Mouse (Mus musculus) stomach, embryonic 15.5 days (tissue): Measurements from ENCODE around the gene Loxl1. TPM values are rescaled to one million over a fixed set of nuclear protein-coding genes. Genes with fewer than 3 reads are reported as not detected.

Source experiments
- ATAC-seq: fragments of 200-750 bp; cut with Nextera tagmentation; 2 replicates; pipeline ENCODE4 v1.8.0; 2017; ENCODE audit warnings: low read depth, moderate number of reproducible peaks, moderate TSS enrichment; ENCODE audit not compliant: insufficient read depth, low FRiP score
- H3K27ac ChIP-seq: fragments of 300-500 bp; sonication (generic); 2 replicates; pipeline ENCODE4 v1.5.1; 2015; ENCODE audit warnings: mild to moderate bottlenecking, inconsistent platforms
- H3K27me3 ChIP-seq: fragments of 300-500 bp; sonication (generic); replicated peaks from 2 replicates; pipeline ENCODE4 v1.6.1; 2015; ENCODE audit warnings: inconsistent platforms
- H3K36me3 ChIP-seq: fragments of 300-500 bp; sonication (generic); 2 replicates; pipeline ENCODE4 v1.6.1; 2015; ENCODE audit warnings: inconsistent platforms
- H3K4me1 ChIP-seq: fragments of 300-500 bp; sonication (generic); 2 replicates; pipeline ENCODE4 v1.6.1; 2015; ENCODE audit warnings: inconsistent platforms
- H3K4me2 ChIP-seq: fragments of 300-500 bp; sonication (generic); 2 replicates; pipeline ENCODE4 v1.6.1; 2015; ENCODE audit warnings: mild to moderate bottlenecking, inconsistent platforms
- H3K4me3 ChIP-seq: fragments of 300-500 bp; sonication (generic); replicated peaks from 2 replicates; pipeline ENCODE4 v1.5.1; 2015; ENCODE audit warnings: inconsistent platforms
- H3K9ac ChIP-seq: fragments of 300-500 bp; sonication (generic); 2 replicates; pipeline ENCODE4 v1.6.1; 2015; ENCODE audit warnings: inconsistent platforms
- H3K9me3 ChIP-seq: fragments of 300-500 bp; sonication (generic); 2 replicates; pipeline ENCODE4 v1.6.1; 2016; ENCODE audit warnings: inconsistent platforms
- WGBS: fragments of 180-500 bp; shearing (Covaris S2); methylation state at CpG from one replicate; pipeline ENCODE4 v1.1.7; 2015; 5-methylcytosine and 5-hydroxymethylcytosine counted together
- polyA plus RNA-seq: library from polyadenylated mRNA; unstranded; fragments of >200 nt; fragmentation: Nextera tagmentation; extraction: Ambion mirVana; gene quantifications from 2 replicates; pipeline ENCODE4 v1.2.1, GENCODE M21; 2015

Loxl1 gene
- 42.1 and 49.2 TPM in 2 replicates for polyA plus RNA-seq

GRCm38 (mm10) chr9:58312944-58313359 lies at the start of gene Loxl1:
Gene Loxl1 (minus strand): TSS chr9:58313186.
- H3K9me3 ChIP-seq, result no peaks in the 10 kb centered on the region
- peak within 1 kb of the TSS; percentile 30; the same call in 1 of the 2 replicates for H3K9ac ChIP-seq
- H3K4me1 ChIP-seq, result peaks cover 62% of the 10 kb centered on the region
- H3K4me3 ChIP-seq, result peak within 1 kb of the TSS; percentile 52
- H3K4me2 ChIP-seq, result peak within 1 kb of the TSS; percentile 82
- H3K36me3 ChIP-seq, result no peaks in the 10 kb centered on the region
- peak; percentile 42; the same call in 1 of the 2 replicates for ATAC-seq
- H3K27ac ChIP-seq, result peak within 1 kb of the TSS; percentile 80
- WGBS, result 2% methylated on average over 21 of the region's 21 CpGs
- H3K27me3 ChIP-seq, result peaks cover 8% of the 10 kb centered on the region

- Histone ChIP-seq H3K4me2 (no peak overlapping the region), H3K4me3 (no peak overlapping the region), H3K27ac (no peak overlapping the region), H3K36me3 (no peaks in the 10 kb centered on the region), H3K9ac (no peak overlapping the region), H3K9me3 (no peaks in the 10 kb centered on the region), H3K4me1 (no peaks in the 10 kb centered on the region), H3K27me3 (no peaks in the 10 kb centered on the region)
- WGBS, result 78% methylated on average over 7 of the region's 7 CpGs
- no peak for ATAC-seq
Observed at GRCm38 (mm10) chr9:58361956-58362355, 49.0 kb upstream of the Loxl1 start.

- Histone ChIP-seq H3K4me1 (no peaks in the 10 kb centered on the region), H3K9me3 (no peaks in the 10 kb centered on the region), H3K9ac (no peak overlapping the region), H3K27ac (no peak overlapping the region), H3K4me2 (no peak overlapping the region), H3K36me3 (no peaks in the 10 kb centered on the region), H3K4me3 (no peak overlapping the region), H3K27me3 (no peaks in the 10 kb centered on the region)
- WGBS, result 62% methylated on average over 1 of the region's 1 CpGs
- no peak for ATAC-seq
Observed at GRCm38 (mm10) chr9:58361373-58361772, 48.4 kb upstream of the Loxl1 start.

- no peak overlapping the region for H3K4me3 ChIP-seq
- 29% methylated on average over 6 of the region's 6 CpGs for WGBS
- ATAC-seq, result no peak
- H3K27me3 ChIP-seq, result no peaks in the 10 kb centered on the region
- no peaks in the 10 kb centered on the region for H3K4me1 ChIP-seq
- no peak overlapping the region for H3K9ac ChIP-seq
- H3K9me3 ChIP-seq, result no peaks in the 10 kb centered on the region
- H3K36me3 ChIP-seq, result no peaks in the 10 kb centered on the region
- no peak overlapping the region for H3K27ac ChIP-seq
- no peak overlapping the region for H3K4me2 ChIP-seq
Observed at GRCm38 (mm10) chr9:58355262-58356050, 42.5 kb upstream of the Loxl1 start.

- 75% methylated on average over 6 of the region's 6 CpGs for WGBS
- H3K27me3 ChIP-seq, result no peaks in the 10 kb centered on the region
- H3K36me3 ChIP-seq, result no peaks in the 10 kb centered on the region
- H3K4me2 ChIP-seq, result no peak overlapping the region
- H3K4me1 ChIP-seq, result no peaks in the 10 kb centered on the region
- H3K4me3 ChIP-seq, result no peak overlapping the region
- H3K9me3 ChIP-seq, result no peaks in the 10 kb centered on the region
- H3K9ac ChIP-seq, result no peak overlapping the region
- no peak overlapping the region for H3K27ac ChIP-seq
- no peak for ATAC-seq
Observed at GRCm38 (mm10) chr9:58354701-58355100, 41.7 kb upstream of the Loxl1 start.

- Histone ChIP-seq H3K4me2 (no peak overlapping the region), H3K27me3 (no peaks in the 10 kb centered on the region), H3K9me3 (no peaks in the 10 kb centered on the region), H3K4me1 (no peaks in the 10 kb centered on the region), H3K36me3 (no peaks in the 10 kb centered on the region), H3K4me3 (no peak overlapping the region), H3K27ac (no peak overlapping the region), H3K9ac (no peak overlapping the region)
- WGBS, result 81% methylated on average over 6 of the region's 6 CpGs
- no peak for ATAC-seq
Observed at GRCm38 (mm10) chr9:58353224-58353623, 40.2 kb upstream of the Loxl1 start.

GRCm38 (mm10) chr9:58347795-58348194 lies 34.8 kb upstream of the Loxl1 start:
- no peak overlapping the region for H3K27ac ChIP-seq
- no peaks in the 10 kb centered on the region for H3K9me3 ChIP-seq
- H3K4me3 ChIP-seq, result no peak overlapping the region
- H3K9ac ChIP-seq, result no peak overlapping the region
- no peak for ATAC-seq
- H3K4me1 ChIP-seq, result peaks cover 10% of the 10 kb centered on the region
- H3K4me2 ChIP-seq, result no peak overlapping the region
- WGBS, result 80% methylated on average over 6 of the region's 6 CpGs
- H3K27me3 ChIP-seq, result no peaks in the 10 kb centered on the region
- H3K36me3 ChIP-seq, result no peaks in the 10 kb centered on the region

GRCm38 (mm10) chr9:58346498-58346897 lies 33.5 kb upstream of the Loxl1 start:
- 11% methylated on average over 10 of the region's 10 CpGs for WGBS
- no peaks in the 10 kb centered on the region for H3K9me3 ChIP-seq
- H3K4me3 ChIP-seq, result no peak overlapping the region
- H3K4me1 ChIP-seq, result peaks cover 10% of the 10 kb centered on the region
- no peak overlapping the region for H3K27ac ChIP-seq
- no peak for ATAC-seq
- H3K27me3 ChIP-seq, result no peaks in the 10 kb centered on the region
- H3K4me2 ChIP-seq, result 0 out of 2 replicates have a peak overlapping the region, but pooled peaks have one; percentile 13
- H3K9ac ChIP-seq, result no peak overlapping the region
- H3K36me3 ChIP-seq, result no peaks in the 10 kb centered on the region

- no peak overlapping the region for H3K4me2 ChIP-seq
- no peak for ATAC-seq
- H3K9ac ChIP-seq, result no peak overlapping the region
- peaks cover 10% of the 10 kb centered on the region for H3K4me1 ChIP-seq
- H3K4me3 ChIP-seq, result no peak overlapping the region
- no peaks in the 10 kb centered on the region for H3K36me3 ChIP-seq
- H3K9me3 ChIP-seq, result no peaks in the 10 kb centered on the region
- H3K27me3 ChIP-seq, result no peaks in the 10 kb centered on the region
- WGBS, result 45% methylated on average over 7 of the region's 7 CpGs
- H3K27ac ChIP-seq, result no peak overlapping the region
Observed at GRCm38 (mm10) chr9:58345963-58346362, 33.0 kb upstream of the Loxl1 start.

- peaks cover 8% of the 10 kb centered on the region for H3K4me1 ChIP-seq
- H3K9ac ChIP-seq, result no peak overlapping the region
- H3K4me2 ChIP-seq, result no peak overlapping the region
- WGBS, result 83% methylated on average over 1 of the region's 1 CpGs
- no peak overlapping the region for H3K27ac ChIP-seq
- H3K36me3 ChIP-seq, result no peaks in the 10 kb centered on the region
- no peak overlapping the region for H3K4me3 ChIP-seq
- no peaks in the 10 kb centered on the region for H3K27me3 ChIP-seq
- no peak for ATAC-seq
- H3K9me3 ChIP-seq, result no peaks in the 10 kb centered on the region
Observed at GRCm38 (mm10) chr9:58341795-58342194, 28.8 kb upstream of the Loxl1 start.

- no peaks in the 10 kb centered on the region for H3K4me1 ChIP-seq
- no peaks in the 10 kb centered on the region for H3K27me3 ChIP-seq
- H3K36me3 ChIP-seq, result no peaks in the 10 kb centered on the region
- ATAC-seq, result no peak
- WGBS, result 61% methylated on average over 8 of the region's 8 CpGs
- no peak overlapping the region for H3K9ac ChIP-seq
- H3K27ac ChIP-seq, result no peak overlapping the region
- no peak overlapping the region for H3K4me3 ChIP-seq
- no peaks in the 10 kb centered on the region for H3K9me3 ChIP-seq
- no peak overlapping the region for H3K4me2 ChIP-seq
Observed at GRCm38 (mm10) chr9:58336650-58337281, 23.8 kb upstream of the Loxl1 start.

GRCm38 (mm10) chr9:58331276-58331675 lies 18.3 kb upstream of the Loxl1 start:
- Histone ChIP-seq H3K4me2 (no peak overlapping the region), H3K27me3 (no peaks in the 10 kb centered on the region), H3K4me1 (no peaks in the 10 kb centered on the region), H3K9me3 (no peaks in the 10 kb centered on the region), H3K36me3 (no peaks in the 10 kb centered on the region), H3K9ac (no peak overlapping the region), H3K4me3 (no peak overlapping the region), H3K27ac (no peak overlapping the region)
- WGBS, result 57% methylated on average over 3 of the region's 3 CpGs
- ATAC-seq, result no peak
